Mouse (Mus musculus): Measurements from ENCODE around the gene Rhof. TPM values are rescaled to one million over a fixed set of nuclear protein-coding genes. Genes with fewer than 3 reads are reported as not detected.

Rhof gene
- polyA plus RNA-seq (2012; ENCODE audit: low replicate concordance): 64.9 and 110 TPM in 2 replicates

GRCm38 (mm10) chr5:123132308-123133071 lies at the start of gene Rhof:
Rhof (minus strand) TSS chr5:123132692.

DNA sequence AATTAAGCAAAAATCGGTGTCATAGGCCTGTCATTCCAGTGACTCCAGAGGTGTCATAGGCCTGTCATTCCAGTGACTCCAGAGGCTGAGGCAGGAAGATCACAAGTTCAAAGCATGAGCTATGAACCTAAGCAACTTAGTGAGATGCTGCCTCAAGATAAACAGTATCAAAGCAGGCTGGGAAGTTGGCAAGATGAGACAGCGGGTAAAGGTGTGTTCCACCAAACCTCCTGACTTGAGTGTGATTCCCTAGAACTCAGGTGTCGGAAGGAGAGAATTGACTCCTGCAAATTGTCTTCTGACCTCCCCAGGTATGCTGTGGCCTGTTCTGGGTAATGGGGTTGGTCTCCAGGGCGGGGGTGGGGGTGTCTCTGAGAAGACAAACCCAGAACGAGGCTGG lies 36.8 kb upstream of the Rhof start, which contains the start of gene Psmd9:
Gene Psmd9 (plus strand): TSS at position 130 of the 400 bp plus-strand sequence.

GRCm38 (mm10) chr5:123142161-123143157 lies 10.0 kb upstream of the Rhof start, which contains the start of gene Setd1b:
Setd1b (plus strand) TSS chr5:123142193.

GRCm38 (mm10) chr5:123068115-123068514 lies 64.4 kb downstream of the Rhof start, which contains the start of gene Tmem120b:
Tmem120b (plus strand) TSS chr5:123068415.

Other genes with a start within 250 kb of the Rhof start
- 53.8 and 83.6 TPM in 2 replicates for gene Kdm2b, start 142.9 kb downstream of the Rhof start, polyA plus RNA-seq (2012; ENCODE audit: low replicate concordance)
- 66.9 and 80.3 TPM in 2 replicates for gene Orai1, start 117.6 kb downstream of the Rhof start, polyA plus RNA-seq (2012; ENCODE audit: low replicate concordance)
- gene Morn3, start 85.7 kb downstream of the Rhof start, polyA plus RNA-seq (2012; ENCODE audit: low replicate concordance): not detected in 2 replicates
- gene Tmem120b, start 64.3 kb downstream of the Rhof start, polyA plus RNA-seq (2012; ENCODE audit: low replicate concordance): 3.3 and 8.7 TPM in 2 replicates
- 104 and 197 TPM in 2 replicates for gene Setd1b, start 9.5 kb upstream of the Rhof start, polyA plus RNA-seq (2012; ENCODE audit: low replicate concordance)
- 30.9 and 58.3 TPM in 2 replicates for gene Psmd9, start 36.7 kb upstream of the Rhof start, polyA plus RNA-seq (2012; ENCODE audit: low replicate concordance)
- gene Hpd, start 50.0 kb upstream of the Rhof start, polyA plus RNA-seq (2012; ENCODE audit: low replicate concordance): not detected in 2 replicates
- 0.18 and 0.42 TPM in 2 replicates for gene Wdr66, start 119.4 kb upstream of the Rhof start, polyA plus RNA-seq (2012; ENCODE audit: low replicate concordance)
- 47.3 and 50.2 TPM in 2 replicates for gene Bcl7a, start 211.1 kb upstream of the Rhof start, polyA plus RNA-seq (2012; ENCODE audit: low replicate concordance)